Mouse (Mus musculus) limb, embryonic 11.5 days (tissue): ENCODE results near the gene 1700001P01Rik. TPM values are rescaled to one million over a fixed set of nuclear protein-coding genes. Genes with fewer than 3 reads are reported as not detected.
"Not testable (repeated sequence)": the region's sequence is repeated elsewhere in the genome, so short reads cannot be mapped to it uniquely, and the experiment has no call there.

Experiments used
- ATAC-seq: fragments of 200-750 bp; cut with Nextera tagmentation; 2 replicates; pipeline ENCODE4 v1.8.0; 2017; ENCODE audit warnings: low read depth; ENCODE audit not compliant: insufficient number of reproducible peaks, low FRiP score, low TSS enrichment
- DNase-seq: peaks from one replicate; pipeline ENCODE4 v3.0.0-alpha.2; 2015; ENCODE audit warnings: low spot score
- H3K27ac ChIP-seq: fragments of 300-500 bp; sonication (generic); replicated peaks from 2 replicates; pipeline ENCODE4 v1.5.1; 2014; ENCODE audit warnings: low read depth, mild to moderate bottlenecking, low read length
- H3K27me3 ChIP-seq: fragments of 300-500 bp; sonication (generic); 2 replicates; pipeline ENCODE4 v1.6.1; 2014; ENCODE audit warnings: mild to moderate bottlenecking, low read length, mixed read lengths; ENCODE audit not compliant: control insufficient read depth, insufficient read depth
- H3K36me3 ChIP-seq: fragments of 300-500 bp; sonication (generic); 2 replicates; pipeline ENCODE4 v1.6.1; 2014; ENCODE audit warnings: mild to moderate bottlenecking, low read length, moderate library complexity, mixed read lengths; ENCODE audit not compliant: control insufficient read depth, insufficient read depth
- H3K4me1 ChIP-seq: fragments of 300-500 bp; sonication (generic); 2 replicates; pipeline ENCODE4 v1.6.1; 2014; ENCODE audit warnings: low read length, mixed read lengths; ENCODE audit not compliant: control insufficient read depth, insufficient read depth
- H3K4me2 ChIP-seq: fragments of 300-500 bp; sonication (generic); 2 replicates; pipeline ENCODE4 v1.6.1; 2014; ENCODE audit warnings: low read depth, mild to moderate bottlenecking, moderate library complexity; ENCODE audit not compliant: severe bottlenecking
- H3K4me3 ChIP-seq: fragments of 300-500 bp; sonication (generic); 2 replicates; pipeline ENCODE4 v1.5.1; 2014; ENCODE audit warnings: low read depth, low read length
- H3K9ac ChIP-seq: fragments of 300-500 bp; sonication (generic); 2 replicates; pipeline ENCODE4 v1.6.1; 2014; ENCODE audit warnings: mild to moderate bottlenecking, low read length
- H3K9me3 ChIP-seq: fragments of 300-500 bp; sonication (generic); 2 replicates; pipeline ENCODE4 v1.6.1; 2016; ENCODE audit warnings: low read length; ENCODE audit not compliant: control insufficient read depth
- WGBS: fragments of 180-500 bp; shearing (Covaris S2); extraction: QIAGEN DNeasy Blood & Tissue Kit; methylation state at CpG from one replicate; pipeline ENCODE4 v1.1.7; 2014; 5-methylcytosine and 5-hydroxymethylcytosine counted together
- polyA plus RNA-seq: library from polyadenylated mRNA; unstranded; fragments of >200 nt; fragmentation: Nextera tagmentation; extraction: Ambion mirVana; gene quantifications from 2 replicates; pipeline ENCODE4 v1.2.1, GENCODE M21; 2014

1700001P01Rik gene
- polyA plus RNA-seq, 1 experiment from 2014 or later, result not detected

GRCm38 (mm10) chr11:97790778-97791438 lies 15.2 kb upstream of the 1700001P01Rik start:
- H3K9me3 ChIP-seq, H3K36me3 ChIP-seq, DNase-seq, H3K4me1 ChIP-seq, H3K4me3 ChIP-seq, ATAC-seq, H3K27ac ChIP-seq, H3K27me3 ChIP-seq, H3K4me2 ChIP-seq, H3K9ac ChIP-seq: not testable (repeated sequence)
- 75% methylated on average over 2 of the region's 2 CpGs for WGBS

- DNase-seq (no peak), ATAC-seq (no peak)
- H3K4me1 ChIP-seq, result no peaks in the 10 kb centered on the region
- WGBS, result 88% methylated on average over 5 of the region's 5 CpGs
- H3K27ac ChIP-seq, result no peak overlapping the region
- no peaks in the 10 kb centered on the region for H3K36me3 ChIP-seq
- H3K4me2 ChIP-seq, result no peak overlapping the region
- H3K9me3 ChIP-seq, result no peaks in the 10 kb centered on the region
- H3K9ac ChIP-seq, result no peak overlapping the region
- no peak overlapping the region for H3K4me3 ChIP-seq
- H3K27me3 ChIP-seq, result no peaks in the 10 kb centered on the region
Measured at GRCm38 (mm10) chr11:97789727-97790126, 14.0 kb upstream of the 1700001P01Rik start.

GRCm38 (mm10) chr11:97787961-97788360 lies 12.2 kb upstream of the 1700001P01Rik start:
- Histone ChIP-seq H3K9ac (no peak overlapping the region), H3K4me2 (no peak overlapping the region), H3K27ac (no peak overlapping the region), H3K36me3 (no peaks in the 10 kb centered on the region), H3K4me3 (no peak overlapping the region), H3K9me3 (no peaks in the 10 kb centered on the region), H3K27me3 (no peaks in the 10 kb centered on the region), H3K4me1 (no peaks in the 10 kb centered on the region)
- 95% methylated on average over 3 of the region's 3 CpGs for WGBS
- no peak for ATAC-seq
- DNase-seq, result no peak

- Histone ChIP-seq H3K9me3 (no peaks in the 10 kb centered on the region), H3K9ac (peak overlapping the region; percentile 99), H3K27ac (peak overlapping the region; percentile 81; the same call in 1 of the 2 replicates)
Measured at GRCm38 (mm10) chr11:97782564-97782895, 6.8 kb upstream of the 1700001P01Rik start.

GRCm38 (mm10) chr11:97781832-97782563 lies 6.3 kb upstream of the 1700001P01Rik start, which contains the start of gene Rpl23:
Gene Rpl23 (minus strand): TSS chr11:97782437.
- no peaks in the 10 kb centered on the region for H3K27me3 ChIP-seq
- peak within 1 kb of the TSS; percentile 81 for H3K27ac ChIP-seq
- peaks cover 33% of the 10 kb centered on the region for H3K36me3 ChIP-seq
- H3K4me2 ChIP-seq, result peak within 1 kb of the TSS; percentile 65
- DNase-seq (peak; percentile 100), ATAC-seq (peak; percentile 94)
- WGBS, result under 1% methylated on average over 67 of the region's 67 CpGs
- peak within 1 kb of the TSS; percentile 99 for H3K9ac ChIP-seq
- H3K4me3 ChIP-seq, result peak within 1 kb of the TSS; percentile 97
- H3K9me3 ChIP-seq, result no peaks in the 10 kb centered on the region
- H3K4me1 ChIP-seq, result peaks cover 11% of the 10 kb centered on the region; the same call in 1 of the 2 replicates

More at GRCm38 (mm10) chr11:97782564-97782895, 6.8 kb upstream of the 1700001P01Rik start:
- DNase-seq (no peak), ATAC-seq (no peak)
- peak overlapping the region; percentile 62 for H3K4me2 ChIP-seq
- peaks cover 11% of the 10 kb centered on the region; the same call in 1 of the 2 replicates for H3K4me1 ChIP-seq
- H3K27me3 ChIP-seq, result no peaks in the 10 kb centered on the region
- H3K36me3 ChIP-seq, result peaks cover 28% of the 10 kb centered on the region
- peak overlapping the region; percentile 97 for H3K4me3 ChIP-seq
- under 1% methylated on average over 10 of the region's 10 CpGs for WGBS

GRCm38 (mm10) chr11:97781478-97781831 lies 5.7 kb upstream of the 1700001P01Rik start:
- no peaks in the 10 kb centered on the region for H3K27me3 ChIP-seq
- H3K4me3 ChIP-seq, result peak overlapping the region; percentile 97
- peak overlapping the region; percentile 99 for H3K9ac ChIP-seq
- no peaks in the 10 kb centered on the region for H3K9me3 ChIP-seq
- WGBS, result 2% methylated on average over 11 of the region's 11 CpGs
- peaks cover 11% of the 10 kb centered on the region; the same call in 1 of the 2 replicates for H3K4me1 ChIP-seq
- DNase-seq (no peak), ATAC-seq (no peak)
- H3K36me3 ChIP-seq, result peaks cover 37% of the 10 kb centered on the region
- H3K4me2 ChIP-seq, result peak overlapping the region; percentile 65
- H3K27ac ChIP-seq, result no peak overlapping the region

- peaks cover 11% of the 10 kb centered on the region; the same call in 1 of the 2 replicates for H3K4me1 ChIP-seq
- peaks cover 38% of the 10 kb centered on the region for H3K36me3 ChIP-seq
- no peak overlapping the region for H3K27ac ChIP-seq
- H3K9me3 ChIP-seq, result no peaks in the 10 kb centered on the region
- peak overlapping the region; percentile 2; the same call in 1 of the 2 replicates for H3K9ac ChIP-seq
- H3K27me3 ChIP-seq, result no peaks in the 10 kb centered on the region
- no peak for DNase-seq
- 90% methylated on average over 2 of the region's 2 CpGs for WGBS
- ATAC-seq, result no peak
- H3K4me3 ChIP-seq, result peak overlapping the region; percentile 97
- H3K4me2 ChIP-seq, result peak overlapping the region; percentile 65
Measured at GRCm38 (mm10) chr11:97779968-97780701, 4.4 kb upstream of the 1700001P01Rik start.

GRCm38 (mm10) chr11:97778918-97779317 lies 3.2 kb upstream of the 1700001P01Rik start:
- DNase-seq (no peak), ATAC-seq (no peak)
- H3K27me3 ChIP-seq, result no peaks in the 10 kb centered on the region
- H3K27ac ChIP-seq, result no peak overlapping the region
- H3K9ac ChIP-seq, result no peak overlapping the region
- peaks cover 11% of the 10 kb centered on the region; the same call in 1 of the 2 replicates for H3K4me1 ChIP-seq
- peaks cover 38% of the 10 kb centered on the region for H3K36me3 ChIP-seq
- no peak overlapping the region for H3K4me2 ChIP-seq
- H3K4me3 ChIP-seq, result no peak overlapping the region
- no peaks in the 10 kb centered on the region for H3K9me3 ChIP-seq
- WGBS, result 96% methylated on average over 1 of the region's 1 CpGs
